Mouse (Mus musculus) left cerebral cortex, adult 2 months (tissue): ENCODE measurements around the gene Vps53. TPM values are rescaled to one million over a fixed set of nuclear protein-coding genes. Genes with fewer than 3 reads are reported as not detected.

Experiments
- DNase-seq, 2 experiments: peaks; one replicate each; pipeline ENCODE4 v3.0.0; 2021 to 2022; ENCODE audit warnings: low spot score in 2 of 2, mixed read lengths in 1 of 2; ENCODE audit errors: extremely low spot score in 1 of 2
- H3K27ac ChIP-seq: fragments of 200-600 bp; 2 replicates; pipeline ENCODE4 v1.8.1; 2022
- H3K4me3 ChIP-seq: fragments of 200-600 bp; 2 replicates; pipeline ENCODE4 v1.8.1; 2022
- CTCF ChIP-seq: fragments of 200-600 bp; IDR thresholded peaks from 2 replicates; pipeline ENCODE4 v1.8.1; 2022; ENCODE audit warnings: antibody characterized with exemption, mild to moderate bottlenecking, moderate library complexity
- intact Hi-C: fragments of 180-260 bp; cut with DNase I; formaldehyde crosslinking; loops from one replicate; pipeline ENCODE4 v1.15.1; 2025
- total RNA-seq, 2 experiments: library from RNA; stranded (reverse); gene quantifications; 2 replicates each; pipeline ENCODE4 v1.2.3; 2021

Gene Vps53
- total RNA-seq, 2 experiments from 2014 or later, result 85.1 to 85.3 TPM

DNA sequence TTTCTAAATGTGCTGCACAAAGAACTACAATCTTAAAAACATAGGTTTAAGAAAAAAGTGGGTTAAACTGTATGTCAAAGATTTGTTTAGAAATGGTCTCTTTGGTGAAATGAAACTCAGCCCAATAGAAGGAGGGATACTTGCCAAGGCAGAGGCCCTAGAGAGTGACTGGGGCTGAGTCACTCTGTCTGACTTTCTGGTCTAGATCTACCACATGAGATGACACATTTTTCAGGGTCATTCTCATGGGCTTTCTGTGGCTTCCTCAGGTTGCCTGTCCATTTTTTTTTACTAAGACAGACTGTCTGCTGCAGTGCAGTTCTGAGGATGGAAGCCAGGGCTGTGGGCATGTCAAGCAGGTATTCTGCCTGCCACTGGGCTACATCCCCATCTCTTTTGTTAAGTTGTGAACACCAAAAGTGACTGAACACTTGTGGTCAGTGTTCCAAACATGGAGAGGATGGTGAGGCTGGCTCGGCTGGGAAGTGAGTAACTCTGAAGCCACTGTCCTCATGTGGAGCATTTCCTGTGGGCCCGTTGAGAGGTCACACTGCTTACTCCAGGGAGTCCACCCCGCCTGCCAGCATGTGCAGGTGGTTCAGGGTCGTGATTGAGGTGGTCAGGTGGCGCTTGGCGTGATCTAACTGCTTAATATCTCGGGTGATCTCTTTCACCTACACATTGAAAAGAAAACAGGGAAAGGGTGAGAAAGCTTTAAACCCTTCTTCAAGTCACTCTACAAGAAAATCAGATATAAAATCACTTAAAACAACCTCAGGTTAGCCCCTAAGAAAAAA, 43.6 kb downstream of the Vps53 start:
- no peak overlapping the region for H3K27ac ChIP-seq

DNA sequence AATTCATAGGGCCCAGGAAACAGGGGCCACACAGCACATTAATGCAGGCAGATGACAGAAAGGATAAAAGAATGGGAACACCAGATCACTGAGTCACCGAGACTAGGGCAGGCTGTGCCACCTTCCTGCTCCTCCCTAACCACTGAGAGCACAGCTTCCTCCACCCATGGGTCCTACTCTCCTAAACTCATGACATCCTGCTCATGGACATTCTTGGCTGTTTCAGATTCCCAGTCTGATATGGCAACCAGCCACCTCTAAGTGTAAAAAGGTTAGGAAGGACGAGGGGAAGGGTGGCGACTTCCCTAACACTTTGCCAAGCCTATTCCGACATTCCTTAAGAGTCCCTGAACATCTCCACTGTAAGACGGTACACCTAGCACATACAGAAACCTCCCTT, 48.6 kb downstream of the Vps53 start:
- H3K27ac ChIP-seq, result no peak overlapping the region
- H3K4me3 ChIP-seq, result no peak overlapping the region
- no peak for TF ChIP-seq CTCF
- no peak for DNase-seq
- intact Hi-C loops, result no loop called here

More for the DNA sequence above, 43.6 kb downstream of the Vps53 start:
- intact Hi-C loops, result no loop called here
- no peak for TF ChIP-seq CTCF
- DNase-seq, result no peak
- H3K4me3 ChIP-seq, result no peak overlapping the region

DNA sequence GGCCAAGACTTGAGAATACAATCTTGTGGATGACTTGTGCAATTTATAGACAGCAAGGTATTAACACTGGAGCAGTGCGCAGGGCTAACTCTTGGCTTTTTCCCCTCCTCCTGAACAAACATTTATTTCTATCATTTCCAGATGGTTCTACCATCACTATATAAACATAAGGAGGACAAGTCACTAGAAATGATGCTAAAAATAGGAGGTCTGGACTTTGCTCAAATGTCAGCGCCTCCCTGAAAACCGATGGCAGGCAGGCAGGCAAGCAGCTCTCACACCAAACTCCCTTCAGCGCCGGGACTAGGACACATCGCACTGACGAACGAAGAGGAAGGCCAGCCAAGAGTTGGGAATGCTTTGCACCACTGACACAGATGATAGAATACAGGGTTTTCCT, 54.1 kb downstream of the Vps53 start:
- H3K27ac ChIP-seq, result no peak overlapping the region
- DNase-seq, result no peak
- intact Hi-C loops, result no loop called here

DNA sequence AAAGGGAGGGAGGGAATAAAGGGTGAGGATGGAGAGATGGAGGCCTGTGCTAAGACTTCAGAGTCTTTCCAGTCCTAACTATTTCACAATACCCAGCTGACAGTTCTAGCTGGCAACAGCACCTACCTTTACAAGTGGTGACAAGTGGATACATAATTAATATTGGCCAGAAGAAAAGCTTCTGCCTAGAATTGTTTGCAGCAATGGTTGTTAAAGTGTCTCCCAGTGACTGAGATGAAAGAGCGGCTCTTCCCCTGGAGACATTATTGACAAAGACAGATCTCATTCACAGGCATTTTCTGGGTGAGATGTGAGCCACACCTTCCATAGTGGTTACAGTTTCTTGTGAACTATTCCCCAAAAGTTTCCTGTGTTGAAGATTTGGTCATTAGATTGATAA, 55.9 kb downstream of the Vps53 start:
- intact Hi-C loops, result no loop called here
- H3K27ac ChIP-seq, result no peak overlapping the region
- no peak for DNase-seq
- TF ChIP-seq CTCF, result no peak
- no peak overlapping the region for H3K4me3 ChIP-seq

More for the DNA sequence above, 54.1 kb downstream of the Vps53 start:
- TF ChIP-seq CTCF, result no peak
- no peak overlapping the region for H3K4me3 ChIP-seq

DNA sequence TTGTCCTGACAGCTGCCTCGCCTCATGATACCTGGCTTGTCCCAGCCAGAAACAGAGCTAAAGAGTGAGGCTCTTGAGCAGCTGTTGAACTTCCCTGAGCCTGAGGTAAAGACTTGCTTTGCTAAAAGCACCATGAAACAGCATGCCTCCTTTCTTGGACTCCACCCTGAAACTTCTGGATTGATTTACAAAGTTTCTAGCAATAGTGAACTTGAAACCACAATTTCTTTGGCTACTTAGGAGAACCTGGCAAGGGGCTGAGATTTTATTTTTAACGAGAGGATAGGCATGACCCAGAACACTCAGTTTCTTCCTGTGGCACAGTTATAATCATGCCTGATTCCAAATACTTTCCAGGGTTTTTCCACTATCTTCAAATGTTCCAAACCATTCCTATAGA, 56.9 kb downstream of the Vps53 start:
- intact Hi-C loops, result no loop called here
- no peak overlapping the region for H3K4me3 ChIP-seq
- H3K27ac ChIP-seq, result no peak overlapping the region

DNA sequence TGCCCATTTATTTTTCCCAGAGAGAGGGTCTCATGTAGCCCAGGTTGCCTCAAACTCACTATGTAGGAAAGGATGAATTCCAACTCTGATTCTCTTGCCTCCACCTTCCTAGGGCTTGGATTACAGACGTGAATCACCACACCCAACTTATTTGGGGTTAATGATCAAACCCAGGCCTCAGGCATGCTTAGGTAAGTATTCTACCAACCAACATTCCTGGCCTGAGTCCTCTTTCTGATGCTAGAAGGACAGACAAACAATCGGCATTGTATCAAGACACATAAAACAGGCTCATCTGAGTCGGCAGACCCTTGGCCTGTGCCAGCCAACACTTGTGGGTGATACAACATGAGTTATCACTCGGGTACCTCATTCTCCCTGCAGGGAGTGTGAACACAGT, 58.4 kb downstream of the Vps53 start:
- H3K4me3 ChIP-seq, result no peak overlapping the region
- no peak for TF ChIP-seq CTCF
- H3K27ac ChIP-seq, result no peak overlapping the region
- intact Hi-C loops, result no loop called here
- no peak for DNase-seq

More for the DNA sequence above, 56.9 kb downstream of the Vps53 start:
- no peak for TF ChIP-seq CTCF
- DNase-seq, result no peak

DNA sequence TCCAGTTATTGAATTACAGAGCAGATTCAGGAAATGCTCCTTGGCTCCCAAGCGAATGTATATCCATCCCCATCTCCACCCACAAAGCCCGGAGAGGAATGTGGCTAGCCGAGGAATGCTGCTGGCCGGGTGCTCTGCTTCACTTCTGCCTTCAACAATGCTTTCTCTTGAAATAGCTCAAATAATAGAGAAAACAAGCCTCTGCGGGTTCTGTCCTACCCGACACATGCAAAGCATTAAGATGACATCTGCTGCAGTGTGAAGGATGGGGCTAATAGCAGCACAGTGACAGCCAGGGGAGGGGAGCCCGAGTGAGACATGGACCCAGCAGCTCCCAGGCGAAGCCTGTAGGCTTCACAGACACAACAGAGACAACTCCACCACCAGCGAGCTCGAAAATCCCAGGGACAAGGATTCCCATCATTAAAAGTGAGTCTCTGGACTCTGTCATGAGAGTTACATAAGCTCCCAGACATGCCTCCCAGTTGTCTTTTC, 59.0 kb downstream of the Vps53 start:
- no peak for TF ChIP-seq CTCF
- DNase-seq, result peak; percentile 14 to 19
- Histone ChIP-seq H3K27ac (peak overlapping the region; percentile 32), H3K4me3 (no peak overlapping the region)
- intact Hi-C loops, result no loop called here

DNA sequence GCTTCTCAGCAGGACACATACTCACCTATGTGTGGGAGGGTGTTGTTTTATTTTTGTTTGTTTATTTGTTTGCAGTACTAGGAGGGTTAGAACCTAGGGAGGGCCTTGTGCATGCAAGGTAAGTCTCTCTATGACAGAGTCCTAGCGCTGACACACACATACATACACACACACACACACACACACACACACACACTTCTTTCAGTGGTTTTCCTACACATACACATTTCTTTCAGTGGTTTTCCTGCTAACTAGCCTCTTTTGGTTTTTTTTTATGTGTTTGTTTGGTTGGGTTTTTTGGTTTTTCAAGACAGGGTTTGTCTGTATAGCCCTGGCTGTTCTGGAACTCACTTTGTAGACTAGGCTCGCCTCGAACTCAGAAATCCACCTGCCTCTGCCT, 69.0 kb downstream of the Vps53 start:
- H3K4me3 ChIP-seq, result no peak overlapping the region
- intact Hi-C loops, result no loop called here
- H3K27ac ChIP-seq, result no peak overlapping the region

DNA sequence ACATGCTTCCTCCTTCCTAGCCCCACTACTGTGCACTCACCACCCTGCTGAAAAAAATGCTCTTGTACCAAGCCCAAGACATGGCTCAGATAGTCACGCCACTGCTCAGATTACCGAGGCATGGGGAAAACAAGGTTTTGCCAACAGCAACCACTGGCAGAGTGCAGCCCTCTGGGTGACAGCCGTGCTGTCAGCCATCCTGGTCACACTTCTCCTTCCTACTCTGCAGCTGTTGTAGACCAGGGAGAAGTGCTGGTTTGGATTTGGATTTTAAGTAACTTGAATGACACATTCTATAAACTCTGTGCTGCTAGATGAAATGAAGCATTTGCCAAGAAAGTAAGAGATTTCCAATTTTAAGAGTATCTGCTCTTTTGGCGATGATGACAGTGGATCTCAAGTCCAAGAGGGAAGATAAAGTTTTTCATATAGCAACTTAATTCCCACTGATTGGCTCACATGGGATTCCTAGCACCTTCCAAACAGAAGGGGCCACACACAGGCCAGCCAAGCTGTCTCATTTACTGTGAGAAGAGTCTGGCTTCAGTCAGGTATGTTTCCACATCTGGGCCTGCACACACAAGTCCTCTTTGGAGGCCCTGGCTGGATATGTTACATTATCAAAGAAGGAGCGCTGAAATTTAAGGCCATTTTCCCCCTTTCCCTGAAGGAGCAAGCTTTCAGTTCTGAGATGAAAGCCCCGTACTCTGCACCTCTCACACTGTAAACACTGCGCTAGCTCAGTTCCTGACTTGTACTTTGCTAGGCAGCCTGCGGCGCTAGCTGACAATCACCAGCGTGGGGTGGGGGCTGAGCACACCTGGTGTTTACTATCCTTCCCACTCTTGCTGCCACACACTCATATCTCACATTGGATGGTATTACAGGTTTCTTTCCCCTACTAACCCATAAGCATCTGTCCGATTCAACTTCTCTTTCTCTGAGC, 72.6 kb downstream of the Vps53 start:
- H3K27ac ChIP-seq, result no peak overlapping the region
- no peak for DNase-seq
- intact Hi-C loops, result no loop called here
- no peak overlapping the region for H3K4me3 ChIP-seq
- TF ChIP-seq CTCF, result no peak

More for the DNA sequence above, 69.0 kb downstream of the Vps53 start:
- TF ChIP-seq CTCF, result no peak
- DNase-seq, result no peak

DNA sequence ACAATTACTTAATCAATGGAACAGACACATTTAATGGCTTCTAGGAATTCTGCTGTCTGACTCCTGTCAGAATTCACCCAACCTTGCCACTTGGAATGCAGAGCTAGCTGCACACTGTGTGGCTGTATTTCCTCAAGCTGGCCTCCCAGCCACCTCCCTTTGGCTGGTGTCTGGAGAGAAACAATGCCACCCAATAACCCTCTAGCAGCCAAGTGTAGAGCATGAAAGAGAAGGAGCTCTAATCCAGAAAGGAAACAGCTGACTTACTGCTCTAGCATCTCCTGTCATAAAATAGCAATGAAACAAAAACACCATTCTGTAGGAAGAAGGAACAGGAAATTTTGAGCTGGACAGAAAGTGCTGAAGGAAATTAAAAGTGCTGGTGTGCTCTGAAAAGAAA, 78.3 kb downstream of the Vps53 start:
- no peak overlapping the region for H3K27ac ChIP-seq
- no peak for DNase-seq
- H3K4me3 ChIP-seq, result no peak overlapping the region
- no peak for TF ChIP-seq CTCF
- intact Hi-C loops, result no loop called here

DNA sequence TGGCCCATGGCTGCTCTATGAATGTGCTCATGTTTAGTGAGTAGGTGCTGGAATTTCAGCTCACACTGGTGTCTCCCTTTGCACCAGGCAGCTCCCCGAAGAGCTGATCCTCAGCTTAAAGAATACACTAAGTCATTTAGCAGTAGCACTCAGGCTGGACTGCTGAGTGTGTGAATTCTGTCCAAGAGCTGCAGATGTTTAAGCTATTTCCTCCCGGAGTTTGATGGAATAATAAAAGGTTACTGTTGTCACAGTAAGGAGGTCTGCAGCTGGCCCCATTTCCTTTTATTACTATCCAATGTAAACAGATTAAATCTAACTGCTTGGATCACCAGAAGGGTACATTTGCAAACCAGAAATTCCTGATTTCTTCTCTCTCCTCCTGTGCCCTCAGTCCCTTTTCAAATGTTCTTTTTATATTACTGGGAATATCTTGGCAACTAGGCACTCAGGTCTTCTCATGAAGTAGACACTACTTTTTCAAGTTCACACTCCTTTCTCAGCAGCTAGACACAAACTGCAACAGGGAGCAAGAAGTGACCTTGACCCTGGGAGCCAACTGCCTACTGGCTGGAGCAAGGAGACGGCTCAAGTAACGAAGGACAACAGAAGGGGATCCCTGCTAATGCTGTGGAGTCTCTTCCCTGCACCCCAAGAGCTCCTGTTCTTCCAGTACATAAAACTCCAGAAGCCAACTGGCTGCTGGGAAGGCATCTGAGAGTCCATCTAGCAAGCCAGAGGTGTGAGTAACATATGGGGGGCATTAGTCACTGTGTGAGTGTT, 80.1 kb downstream of the Vps53 start:
- intact Hi-C loops, result no loop called here
- TF ChIP-seq CTCF, result no peak
- H3K27ac ChIP-seq, result no peak overlapping the region
- H3K4me3 ChIP-seq, result no peak overlapping the region
- DNase-seq, result no peak
